Mouse (Mus musculus) regulatory T cell (primary cell): ENCODE data around the gene Rab25.
"Not testable (repeated sequence)": the region's sequence is repeated elsewhere in the genome, so short reads cannot be mapped to it uniquely, and the experiment has no call there.

Experiments
- in situ Hi-C: fragments of 300-600 bp; cut with MboI, MseI; formaldehyde crosslinking; loops from one replicate; pipeline ENCODE4 v1.15.1; 2025; ENCODE audit warnings: high pct_unique_total_duplicates

The Rab25 gene

DNA sequence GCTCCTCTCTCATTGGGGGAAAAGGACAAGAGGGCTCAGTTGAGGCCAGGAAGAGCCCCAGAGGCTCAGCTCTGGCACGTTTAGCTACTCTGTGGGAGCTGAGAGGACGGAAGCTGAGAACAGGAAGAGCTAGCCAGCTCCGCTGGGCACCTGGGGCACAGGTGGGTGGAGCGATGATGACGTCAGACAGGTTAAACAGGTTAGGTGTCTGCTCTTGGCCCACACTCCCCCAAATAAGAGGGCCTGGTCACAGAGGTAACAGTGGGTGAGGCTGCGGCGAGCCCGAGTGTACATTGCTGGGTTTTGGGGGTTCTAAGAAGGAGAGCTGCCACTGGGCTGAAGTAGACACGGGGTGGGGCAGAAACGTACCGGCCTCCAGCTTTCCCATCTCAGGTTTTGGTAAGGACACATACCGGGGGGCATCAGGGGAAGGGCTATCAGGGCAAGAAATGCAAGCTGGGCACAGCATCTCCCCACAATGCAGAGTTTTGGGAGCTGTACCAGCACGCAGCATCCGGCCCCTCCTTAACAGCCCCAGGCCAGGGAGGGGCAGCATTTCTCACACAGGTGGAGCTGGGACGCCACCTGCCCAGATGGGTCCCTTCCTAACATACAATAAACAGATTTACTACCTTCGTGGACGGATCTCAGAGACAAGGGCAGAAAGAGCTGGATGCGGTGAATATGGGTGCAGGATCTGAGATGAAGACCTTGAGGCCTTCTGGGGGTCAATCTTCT is at the start of gene Rab25:
Rab25 (minus strand) TSS at position 121 of the 738 bp plus-strand sequence.
- in situ Hi-C loops: no loop called here

GRCm38 (mm10) chr3:88596547-88596946 is 48.4 kb upstream of the Rab25 start:
- in situ Hi-C loops: loop anchor here (5.0 kb wide), 1 partner anchor 36 kb away; no protein-coding TSS in a partner anchor

DNA sequence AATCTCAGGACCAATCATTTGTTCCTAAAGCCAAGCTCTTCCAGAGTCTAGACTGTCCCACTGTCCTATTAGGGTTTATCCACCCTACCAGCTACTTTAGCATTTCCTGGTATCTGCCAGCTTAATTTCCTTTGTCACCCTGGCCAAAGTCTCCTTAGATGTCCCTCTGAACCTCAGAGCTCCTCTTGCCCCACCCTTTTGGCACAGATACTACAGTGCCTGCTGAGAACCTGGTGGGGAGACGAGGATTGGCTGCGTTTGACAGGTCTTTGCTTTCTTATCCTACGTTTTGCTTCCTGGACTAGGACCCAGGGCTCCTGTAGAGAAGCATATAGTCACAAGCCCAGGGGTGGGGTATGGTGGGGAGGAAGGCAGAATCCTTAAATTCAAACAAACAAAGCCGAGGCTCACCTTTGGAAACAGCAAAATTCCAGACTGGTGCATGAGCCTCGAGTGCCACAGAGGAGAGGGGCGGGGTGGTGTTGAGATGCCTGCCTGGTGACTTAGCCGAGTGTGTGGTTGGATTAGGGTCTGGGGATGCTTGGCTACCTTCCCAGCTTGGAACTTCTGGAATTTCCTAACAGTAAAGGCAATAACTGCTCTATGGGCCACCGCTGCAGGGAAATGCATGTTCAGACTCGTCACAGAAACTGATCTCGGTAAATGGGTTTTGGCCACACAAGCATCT is 45.9 kb upstream of the Rab25 start:
- in situ Hi-C loops: no loop called here

DNA sequence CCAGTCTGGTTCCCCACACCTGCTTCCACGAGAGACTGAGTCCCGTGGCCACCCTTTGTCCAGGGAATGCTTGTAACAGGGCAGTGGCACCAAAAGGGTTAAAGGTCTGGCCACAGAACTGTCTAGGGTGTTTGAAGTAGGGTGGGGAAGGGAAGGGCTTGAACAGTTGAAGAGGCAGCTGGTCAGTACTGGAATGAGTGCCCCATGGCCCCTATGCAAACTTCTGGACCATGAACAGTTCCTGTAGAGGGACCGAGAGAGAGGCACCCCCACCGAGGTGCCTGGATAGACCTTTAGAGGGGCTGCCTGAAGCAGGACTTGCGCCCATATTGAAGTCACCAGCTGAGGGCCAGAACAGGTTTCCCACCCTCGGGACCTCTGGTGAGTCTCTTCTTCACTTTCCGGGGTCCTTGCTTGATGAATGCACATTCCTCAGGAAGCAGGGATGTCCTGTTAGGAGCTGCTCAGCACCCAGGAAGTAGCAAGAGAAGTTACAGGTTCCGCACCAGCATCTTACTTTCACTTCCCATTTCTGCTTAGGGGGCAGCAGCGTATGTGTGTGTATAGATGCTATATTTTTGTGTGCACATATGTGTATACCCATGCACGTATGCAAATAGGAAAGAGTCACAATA is 45.0 kb upstream of the Rab25 start:
- in situ Hi-C loops: no loop called here

DNA sequence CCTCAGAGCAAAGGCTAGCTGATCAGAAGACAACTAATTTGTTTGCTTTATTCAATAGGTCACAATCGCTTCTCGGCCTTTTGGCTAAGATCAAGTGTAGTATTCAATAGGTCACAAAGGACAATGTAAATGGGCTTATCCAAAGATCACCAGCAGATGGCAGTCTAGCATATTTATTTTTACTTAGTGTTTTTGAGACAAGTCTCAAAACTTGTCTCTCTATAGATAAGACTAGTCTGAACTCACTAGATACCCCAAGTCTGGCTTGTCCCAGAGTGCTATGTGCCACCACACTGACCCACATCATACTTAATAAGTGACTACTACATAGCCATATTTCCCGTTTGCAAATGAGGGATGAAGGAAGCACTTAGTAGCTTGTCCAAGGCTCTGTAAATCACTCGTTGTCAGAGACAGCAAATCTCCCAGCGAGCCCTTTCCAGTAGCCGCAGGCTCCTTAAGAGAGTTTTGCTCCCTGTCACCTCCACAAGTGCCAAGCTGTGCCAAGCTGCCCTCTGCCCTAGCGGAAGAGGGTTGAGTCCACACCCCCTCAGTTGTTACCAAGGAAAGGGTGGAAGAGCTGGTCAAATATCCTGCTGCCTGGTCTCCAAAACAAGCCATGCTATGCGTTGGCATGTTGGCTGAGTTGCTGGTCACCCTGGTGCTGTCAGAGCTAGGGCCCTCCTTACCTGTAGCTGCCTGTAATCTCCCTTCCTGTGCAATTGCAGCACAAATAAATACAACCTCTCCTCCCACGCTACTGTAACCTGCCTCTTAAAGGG is 44.0 kb upstream of the Rab25 start:
- in situ Hi-C loops: no loop called here

DNA sequence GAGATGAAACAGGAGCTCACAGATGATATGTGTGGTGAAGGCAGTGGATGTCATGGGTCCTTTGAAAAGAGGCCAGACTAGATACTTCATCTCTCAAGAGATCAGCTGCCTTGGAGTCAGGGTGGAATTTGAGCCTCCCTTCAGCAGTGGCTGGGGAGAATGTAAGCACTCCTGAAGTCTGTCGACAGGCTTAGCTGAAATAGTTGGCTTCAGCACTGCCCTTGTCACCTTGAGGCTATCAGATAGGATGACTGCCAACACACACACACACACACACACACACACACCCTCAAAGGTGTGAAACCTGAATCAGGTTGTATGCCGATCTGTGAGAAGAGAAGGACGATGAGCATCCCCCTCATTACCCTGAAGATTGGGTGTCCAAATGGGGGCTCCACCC is 42.9 kb upstream of the Rab25 start:
- in situ Hi-C loops: no loop called here

DNA sequence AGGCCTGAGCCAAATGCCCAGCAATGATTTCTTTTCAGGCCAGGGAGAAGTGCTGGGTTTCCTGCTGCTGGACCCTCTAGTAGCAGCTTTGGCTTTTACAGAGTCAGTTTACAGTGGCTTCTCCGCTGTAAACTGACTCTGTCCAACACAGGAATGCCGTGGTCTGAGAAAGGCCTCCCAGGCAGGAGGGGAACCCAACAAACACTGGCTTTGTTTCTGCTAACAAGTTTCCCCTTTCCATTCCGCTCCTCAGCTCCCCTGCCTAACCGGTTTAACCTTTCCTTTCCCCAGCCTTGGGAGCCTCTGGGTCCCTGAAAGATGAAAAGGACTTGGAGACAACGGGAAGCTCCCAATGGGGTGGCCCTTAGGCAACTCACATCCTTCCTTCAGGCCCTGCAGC is 42.1 kb upstream of the Rab25 start:
- in situ Hi-C loops: no loop called here

DNA sequence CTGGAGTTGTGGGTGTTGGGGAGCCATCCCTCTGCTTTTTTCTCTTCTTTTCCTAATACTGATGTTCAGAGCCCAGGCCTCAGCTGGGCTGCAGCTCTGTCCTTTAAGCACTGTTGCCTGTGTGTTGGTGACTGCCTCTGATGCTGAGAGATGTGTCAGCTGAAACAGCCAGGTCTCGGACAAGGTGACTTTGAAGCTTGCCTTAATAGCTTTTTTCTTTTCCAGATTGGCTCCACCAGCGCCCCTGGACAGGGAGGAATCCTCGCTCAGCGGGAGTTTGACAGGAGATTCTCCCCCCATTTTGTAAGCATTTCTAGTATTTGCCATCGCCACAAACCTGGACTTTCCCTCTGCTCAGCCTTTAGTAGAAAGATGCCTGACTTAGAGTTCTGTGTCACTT is 38.5 kb upstream of the Rab25 start:
- in situ Hi-C loops: no loop called here

DNA sequence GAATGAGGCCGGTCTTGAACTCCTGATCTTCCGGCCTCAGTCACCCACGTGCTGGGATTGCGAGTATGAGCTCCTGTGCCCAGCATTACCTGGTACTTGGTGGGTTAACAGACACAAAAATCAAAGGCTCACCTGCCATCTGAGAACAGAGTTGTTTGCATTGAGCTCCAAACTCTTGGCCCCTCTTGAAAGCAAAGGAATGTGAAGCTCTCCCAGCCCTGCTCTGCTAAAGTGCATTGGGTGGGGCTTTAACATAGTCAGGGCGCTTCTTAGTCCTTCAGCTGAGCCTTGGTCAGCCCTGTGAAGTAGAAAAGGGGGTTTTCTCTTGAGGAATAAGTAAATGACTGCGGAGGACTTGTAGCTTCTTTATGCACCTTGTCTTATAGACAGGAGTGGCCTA is 37.7 kb upstream of the Rab25 start:
- in situ Hi-C loops: no loop called here

DNA sequence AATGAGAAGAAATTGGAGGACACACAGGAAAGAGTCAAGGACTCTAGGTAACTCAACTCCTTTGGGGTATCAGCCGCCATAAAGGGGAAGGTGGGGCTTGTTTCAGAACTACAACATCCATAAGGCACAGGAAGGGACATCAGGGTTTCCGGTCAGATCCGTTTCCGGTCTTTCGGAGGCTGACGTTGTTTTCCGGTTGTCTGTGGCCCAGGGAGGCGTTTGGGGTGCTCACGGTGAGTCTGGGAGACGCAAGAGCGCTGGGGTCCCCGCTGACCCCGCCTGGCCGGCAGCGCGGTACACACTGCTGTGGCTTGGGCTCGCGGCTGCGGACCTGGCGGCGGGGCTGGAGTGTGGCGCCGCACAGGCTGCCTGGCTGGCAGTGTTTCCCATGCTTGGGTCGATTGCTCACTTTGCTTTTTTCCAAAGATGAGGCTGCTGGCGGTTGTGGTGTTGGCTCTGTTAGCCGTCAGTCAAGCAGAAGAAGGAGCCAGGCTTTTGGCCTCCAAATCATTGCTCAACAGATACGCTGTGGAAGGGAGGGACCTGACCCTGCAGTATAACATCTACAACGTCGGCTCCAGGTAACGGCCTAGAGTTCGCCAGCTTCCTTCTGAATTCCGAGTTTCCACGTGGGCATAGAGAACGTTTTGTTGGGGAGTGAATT is 31.5 kb upstream of the Rab25 start:
- in situ Hi-C loops: no loop called here

DNA sequence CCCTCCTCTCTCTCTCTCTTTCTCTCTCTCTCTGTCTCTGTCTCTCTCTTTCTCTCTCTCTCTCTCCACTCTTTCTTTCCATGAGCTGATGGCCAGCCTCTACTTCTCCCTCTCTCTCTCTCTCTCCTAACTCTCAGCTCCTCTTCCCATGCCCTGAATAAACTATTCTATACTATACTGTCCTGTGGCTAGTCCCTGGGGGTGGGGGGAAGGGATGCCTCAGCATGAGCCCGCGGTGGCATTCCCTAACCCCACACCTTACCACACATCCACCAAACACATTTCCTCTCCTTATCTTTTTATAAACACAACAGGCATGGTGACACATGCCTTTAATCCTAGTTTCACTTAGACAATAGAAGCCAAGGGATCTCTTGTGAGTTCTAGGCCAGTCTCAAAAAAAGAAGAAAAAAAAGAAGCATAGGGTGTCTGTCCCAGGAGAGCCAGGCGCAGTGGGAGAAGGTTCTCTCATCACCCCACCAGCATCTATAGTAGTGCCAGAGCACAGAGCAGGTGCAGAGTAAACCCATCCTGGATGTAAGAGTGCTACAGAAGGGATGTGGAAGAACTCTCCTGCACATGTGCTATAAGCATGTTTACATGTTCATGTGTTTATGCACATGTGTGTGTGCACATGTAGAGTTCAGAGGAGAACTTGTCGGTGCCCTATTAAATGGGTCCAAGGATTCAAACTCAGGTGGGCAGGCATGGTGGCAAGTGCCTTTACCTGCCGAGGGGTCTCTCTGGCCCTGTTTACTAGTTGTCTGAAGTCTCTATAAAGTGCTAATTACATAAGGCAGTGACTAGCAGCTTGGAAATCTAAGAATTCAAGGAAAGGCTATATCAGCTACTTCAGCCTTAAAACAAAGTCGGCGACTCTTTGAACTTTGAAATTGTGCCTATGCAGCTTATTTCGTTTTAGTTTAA is 30.7 kb upstream of the Rab25 start:
- in situ Hi-C loops: no loop called here

GRCm38 (mm10) chr3:88577846-88578245 is 29.7 kb upstream of the Rab25 start:
- in situ Hi-C loops: not testable (repeated sequence)

DNA sequence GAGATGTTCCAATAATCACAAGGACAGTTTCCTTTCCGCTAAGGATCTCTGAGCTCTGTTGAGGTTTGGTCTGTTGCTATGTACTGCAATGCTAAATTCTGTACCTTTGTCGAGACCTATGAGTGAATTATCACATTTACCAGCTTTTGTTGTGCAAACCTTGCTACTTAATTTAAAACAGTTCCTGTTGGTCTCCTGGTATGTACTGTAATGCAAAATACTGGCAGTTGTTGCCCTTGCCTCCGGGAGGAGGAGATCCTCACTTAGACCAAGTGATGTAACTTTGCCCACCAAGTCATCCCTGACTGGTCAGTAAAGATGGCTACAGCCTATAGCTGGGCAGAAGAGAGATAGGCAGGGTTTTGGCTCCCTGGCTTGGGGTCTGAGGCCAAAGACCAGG is 27.4 kb upstream of the Rab25 start, which contains the start of gene Ssr2:
Ssr2 (plus strand) TSS at position 337 of the 400 bp plus-strand sequence.
- in situ Hi-C loops: no loop called here

- in situ Hi-C loops: no loop called here
These were observed 25.7 kb upstream of the Rab25 start for GRCm38 (mm10) chr3:88573810-88574209.

DNA sequence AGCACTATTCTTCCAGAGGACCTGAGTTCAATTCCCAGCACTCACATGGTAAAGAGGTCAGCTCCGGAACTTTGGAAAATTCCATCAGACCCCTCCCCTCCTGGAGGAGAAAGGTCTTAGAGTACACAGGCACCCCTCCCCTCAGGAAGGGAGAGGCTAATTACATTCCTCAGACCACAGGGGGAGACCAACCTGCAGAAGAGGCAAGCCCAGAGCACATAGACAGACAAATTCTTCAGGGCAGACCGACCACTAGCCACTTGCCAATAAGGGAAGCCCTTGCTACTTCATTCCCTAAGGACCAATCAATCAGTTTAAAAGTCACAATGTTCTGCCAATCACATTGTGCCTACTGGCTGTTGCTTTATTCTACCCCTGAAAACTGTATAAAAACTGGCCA is 24.7 kb upstream of the Rab25 start:
- in situ Hi-C loops: no loop called here

DNA sequence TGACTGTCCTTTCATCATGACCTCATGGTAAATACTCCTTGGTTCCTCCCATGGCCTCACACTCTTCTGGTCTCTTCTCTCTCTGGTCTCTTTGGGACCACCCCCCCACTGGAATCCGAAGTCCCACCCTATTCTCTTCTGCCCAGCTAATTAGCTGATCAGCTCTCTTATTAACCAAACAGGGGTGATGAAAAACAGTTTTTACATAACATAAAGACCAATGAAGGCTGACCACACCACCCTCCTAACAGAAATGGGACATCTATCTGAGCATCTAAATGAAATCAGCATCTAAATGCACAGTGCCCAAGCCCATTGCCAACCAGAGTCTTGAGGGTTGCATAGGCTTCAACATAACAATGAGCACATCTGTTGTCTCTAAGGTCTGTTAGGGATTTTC is 23.8 kb upstream of the Rab25 start:
- in situ Hi-C loops: no loop called here

DNA sequence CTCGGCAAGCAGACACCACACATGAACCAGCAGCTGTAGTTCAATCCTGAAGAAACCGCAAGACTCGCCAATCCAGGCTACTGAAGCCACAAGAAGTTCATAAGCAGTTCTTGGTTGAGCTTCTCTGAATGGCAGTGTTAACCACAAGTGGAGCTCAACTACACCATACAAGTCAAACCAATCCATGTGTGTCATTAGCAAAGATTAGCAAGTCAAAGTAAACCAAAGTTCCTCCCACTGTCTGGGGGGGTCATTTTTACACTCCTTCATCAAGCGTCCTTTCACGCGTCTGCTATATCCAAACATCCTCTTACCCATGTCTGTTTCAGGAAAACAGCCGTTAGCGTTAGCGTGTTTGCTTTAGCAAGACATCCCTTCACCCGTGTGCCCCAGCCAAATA is 22.2 kb upstream of the Rab25 start:
- in situ Hi-C loops: no loop called here

GRCm38 (mm10) chr3:88569694-88570093 is 21.6 kb upstream of the Rab25 start:
- in situ Hi-C loops: no loop called here

DNA sequence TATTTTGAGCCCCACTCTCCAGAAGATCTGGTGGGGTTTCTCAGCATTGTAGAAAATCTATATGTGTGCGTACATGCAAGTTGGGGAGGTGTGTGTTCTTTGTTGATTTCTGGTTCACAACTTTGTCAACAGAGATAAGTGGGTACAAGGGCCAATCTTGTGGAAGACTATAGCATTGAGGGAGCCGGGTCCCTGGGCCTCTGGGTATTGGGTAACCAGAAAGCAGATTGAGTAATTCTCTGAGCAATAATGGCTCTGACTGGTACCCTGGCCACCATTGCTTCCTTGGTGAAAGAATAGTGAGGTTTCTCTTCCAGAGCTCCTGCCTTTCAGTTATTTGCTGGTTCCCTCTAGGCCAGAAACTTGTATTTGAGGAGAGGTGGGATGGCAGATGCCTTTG is 21.0 kb upstream of the Rab25 start:
- in situ Hi-C loops: no loop called here

- in situ Hi-C loops: no loop called here
These were observed 20.5 kb upstream of the Rab25 start for GRCm38 (mm10) chr3:88568615-88569014.
